Mouse (Mus musculus): ENCODE measurements at regions not wholly inside any gene's neighbourhood (a gene's known extent, or its start where the extent isn't known, plus 50 kb on each side); places are given as distances from the start of the nearest gene placed in this dataset.

GRCm38 (mm10) chr8:33079867-33080585, 348.5 kb upstream of the 5930422O12Rik start:
- no peak overlapping the region for H3K9ac ChIP-seq (ENCODE audit: low read depth, low read length)
- H3K27me3 ChIP-seq (replicated peaks; ENCODE audit: control insufficient read depth, insufficient read depth, low read length) = no peaks in the 10 kb centered on the region
- ATAC-seq = no peak
- H3K4me3 ChIP-seq (ENCODE audit: low read depth, low read length) = no peak overlapping the region
- no peaks in the 10 kb centered on the region for H3K4me1 ChIP-seq (replicated peaks; ENCODE audit: control insufficient read depth, insufficient read depth, low read length)
- WGBS = 86% methylated on average over 12 of the region's 12 CpGs
- TF ChIP-seq CTCF (IDR thresholded peaks at IDR 0.05; ENCODE audit: low read depth) = no peak
- no peak overlapping the region for H3K4me2 ChIP-seq (replicated peaks; ENCODE audit: low read depth)
- no peaks in the 10 kb centered on the region for H3K9me3 ChIP-seq (ENCODE audit: control insufficient read depth)
- no peaks in the 10 kb centered on the region for H3K36me3 ChIP-seq (ENCODE audit: control insufficient read depth, insufficient read depth)
- no peak overlapping the region for H3K27ac ChIP-seq (ENCODE audit: low read depth, low read length)

GRCm38 (mm10) chr8:33081941-33082340, 346.6 kb upstream of the 5930422O12Rik start:
- H3K9me3 ChIP-seq (ENCODE audit: control insufficient read depth) = no peaks in the 10 kb centered on the region
- H3K4me3 ChIP-seq (ENCODE audit: low read depth, low read length) = no peak overlapping the region
- H3K4me2 ChIP-seq (replicated peaks; ENCODE audit: low read depth) = no peak overlapping the region
- no peak overlapping the region for H3K27ac ChIP-seq (ENCODE audit: low read depth, low read length)
- TF ChIP-seq CTCF (IDR thresholded peaks at IDR 0.05; ENCODE audit: low read depth) = no peak
- H3K9ac ChIP-seq (ENCODE audit: low read depth, low read length) = no peak overlapping the region
- ATAC-seq = no peak
- H3K27me3 ChIP-seq (replicated peaks; ENCODE audit: control insufficient read depth, insufficient read depth, low read length) = no peaks in the 10 kb centered on the region
- 76% methylated on average over 4 of the region's 4 CpGs for WGBS
- no peaks in the 10 kb centered on the region for H3K4me1 ChIP-seq (replicated peaks; ENCODE audit: control insufficient read depth, insufficient read depth, low read length)
- H3K36me3 ChIP-seq (ENCODE audit: control insufficient read depth, insufficient read depth) = no peaks in the 10 kb centered on the region

GRCm38 (mm10) chr8:33085461-33085860, 343.0 kb upstream of the 5930422O12Rik start:
- Histone ChIP-seq H3K27me3 (replicated peaks; ENCODE audit: control insufficient read depth, insufficient read depth, low read length) (no peaks in the 10 kb centered on the region), H3K36me3 (ENCODE audit: control insufficient read depth, insufficient read depth) (no peaks in the 10 kb centered on the region), H3K4me2 (replicated peaks; ENCODE audit: low read depth) (no peak overlapping the region), H3K4me3 (ENCODE audit: low read depth, low read length) (no peak overlapping the region), H3K4me1 (replicated peaks; ENCODE audit: control insufficient read depth, insufficient read depth, low read length) (no peaks in the 10 kb centered on the region), H3K27ac (ENCODE audit: low read depth, low read length) (no peak overlapping the region), H3K9me3 (ENCODE audit: control insufficient read depth) (no peaks in the 10 kb centered on the region), H3K9ac (ENCODE audit: low read depth, low read length) (no peak overlapping the region)
- 46% methylated on average over 5 of the region's 5 CpGs for WGBS
- no peak for ATAC-seq
- TF ChIP-seq CTCF (IDR thresholded peaks at IDR 0.05; ENCODE audit: low read depth) = no peak

- no peaks in the 10 kb centered on the region for H3K27me3 ChIP-seq (replicated peaks; ENCODE audit: control insufficient read depth, insufficient read depth, low read length)
- 48% methylated on average over 3 of the region's 3 CpGs for WGBS
- no peak for ATAC-seq
- no peak for TF ChIP-seq CTCF (IDR thresholded peaks at IDR 0.05; ENCODE audit: low read depth)
- H3K4me1 ChIP-seq (replicated peaks; ENCODE audit: control insufficient read depth, insufficient read depth, low read length) = no peaks in the 10 kb centered on the region
- H3K4me3 ChIP-seq (ENCODE audit: low read depth, low read length) = no peak overlapping the region
- no peak overlapping the region for H3K27ac ChIP-seq (ENCODE audit: low read depth, low read length)
- no peak overlapping the region for H3K9ac ChIP-seq (ENCODE audit: low read depth, low read length)
- no peaks in the 10 kb centered on the region for H3K9me3 ChIP-seq (ENCODE audit: control insufficient read depth)
- no peak overlapping the region for H3K4me2 ChIP-seq (replicated peaks; ENCODE audit: low read depth)
- no peaks in the 10 kb centered on the region for H3K36me3 ChIP-seq (ENCODE audit: control insufficient read depth, insufficient read depth)
Measured at GRCm38 (mm10) chr8:33089731-33090130, 338.8 kb upstream of the 5930422O12Rik start.

- Histone ChIP-seq H3K4me1 (replicated peaks; ENCODE audit: control insufficient read depth, insufficient read depth, low read length) (no peaks in the 10 kb centered on the region), H3K27me3 (replicated peaks; ENCODE audit: control insufficient read depth, insufficient read depth, low read length) (no peaks in the 10 kb centered on the region), H3K4me3 (ENCODE audit: low read depth, low read length) (no peak overlapping the region), H3K9me3 (ENCODE audit: control insufficient read depth) (no peaks in the 10 kb centered on the region), H3K36me3 (ENCODE audit: control insufficient read depth, insufficient read depth) (no peaks in the 10 kb centered on the region), H3K4me2 (replicated peaks; ENCODE audit: low read depth) (no peak overlapping the region), H3K27ac (ENCODE audit: low read depth, low read length) (no peak overlapping the region), H3K9ac (ENCODE audit: low read depth, low read length) (no peak overlapping the region)
- TF ChIP-seq CTCF (IDR thresholded peaks at IDR 0.05; ENCODE audit: low read depth) = no peak
- no peak for ATAC-seq
- 74% methylated on average over 3 of the region's 3 CpGs for WGBS
Measured at GRCm38 (mm10) chr8:33108914-33109313, 319.6 kb upstream of the 5930422O12Rik start.

- no peak overlapping the region for H3K9ac ChIP-seq (ENCODE audit: low read depth, low read length)
- no peaks in the 10 kb centered on the region for H3K27me3 ChIP-seq (replicated peaks; ENCODE audit: control insufficient read depth, insufficient read depth, low read length)
- no peak for ATAC-seq
- no peaks in the 10 kb centered on the region for H3K4me1 ChIP-seq (replicated peaks; ENCODE audit: control insufficient read depth, insufficient read depth, low read length)
- 74% methylated on average over 17 of the region's 17 CpGs for WGBS
- no peak overlapping the region for H3K4me3 ChIP-seq (ENCODE audit: low read depth, low read length)
- no peak overlapping the region for H3K27ac ChIP-seq (ENCODE audit: low read depth, low read length)
- no peak overlapping the region for H3K4me2 ChIP-seq (replicated peaks; ENCODE audit: low read depth)
- H3K36me3 ChIP-seq (ENCODE audit: control insufficient read depth, insufficient read depth) = no peaks in the 10 kb centered on the region
- TF ChIP-seq CTCF (IDR thresholded peaks at IDR 0.05; ENCODE audit: low read depth) = no peak
- H3K9me3 ChIP-seq (ENCODE audit: control insufficient read depth) = no peaks in the 10 kb centered on the region
Measured at GRCm38 (mm10) chr8:33115271-33116236, 313.0 kb upstream of the 5930422O12Rik start.

All from intestine, postnatal 0 days (tissue).